ENCODE assay signal across 28 mouse cellular contexts in genomic region chr19:58625254-58625947, GRCm38 (mm10). TPM values are rescaled to one million over a fixed set of nuclear protein-coding genes. Genes with fewer than 3 reads are reported as not detected.
A peak's percentile ranks its signal among the peaks of the same experiment; 100 is the strongest.
DNase-seq lines count a peak whose midpoint lies in the region; ATAC-seq and TF ChIP-seq lines count a peak whose summit lies in the region.
"Had no signal": no experiment of that assay in that cellular context is flagged by ENCODE, and none has a peak within 500 bp of the region (broad histone marks: within the 10 kb centered on the region; RNA-seq: fewer than 3 reads in every experiment).

No protein-coding gene starts in this region.

- no peaks in the 10 kb centered on the region for H3K9me3 ChIP-seq in embryonic facial prominence, embryonic 14.5 days (ENCODE audit: control insufficient read depth, low read length)
- no peaks in the 10 kb centered on the region for H3K9me3 ChIP-seq in embryonic facial prominence, embryonic 10.5 days
- H3K9me3 ChIP-seq in intestine, embryonic 14.5 days (ENCODE audit: control insufficient read depth, low read length) = peaks cover 4% of the 10 kb centered on the region; the same call in 1 of the 2 replicates
- no peaks in the 10 kb centered on the region for H3K9me3 ChIP-seq in intestine, embryonic 16.5 days (ENCODE audit: control insufficient read depth, low read length)
- peaks cover 3% of the 10 kb centered on the region; the same call in 1 of the 2 replicates for H3K9me3 ChIP-seq in limb, embryonic 14.5 days (ENCODE audit: control insufficient read depth, low read length)
- peaks cover 3% of the 10 kb centered on the region; the same call in 1 of the 2 replicates for H3K9me3 ChIP-seq in hindbrain, embryonic 13.5 days
- H3K9me3 ChIP-seq: forebrain, embryonic 13.5 days had no signal

- no peak overlapping the region for H3K27ac ChIP-seq in embryonic facial prominence, embryonic 14.5 days (replicated peaks; ENCODE audit: low read depth, low read length)
- no peak overlapping the region for H3K27ac ChIP-seq in embryonic facial prominence, embryonic 10.5 days (replicated peaks)
- no peak overlapping the region for H3K27ac ChIP-seq in intestine, embryonic 14.5 days (ENCODE audit: low read depth)
- no peak overlapping the region for H3K27ac ChIP-seq in intestine, embryonic 16.5 days (ENCODE audit: low read length)
- H3K27ac ChIP-seq in limb, embryonic 14.5 days (replicated peaks; ENCODE audit: low read depth, low read length) = no peak overlapping the region; the same call in 1 of the 2 replicates
- no peak overlapping the region for H3K27ac ChIP-seq in hindbrain, embryonic 13.5 days
- H3K27ac ChIP-seq: forebrain, embryonic 10.5 days; forebrain, embryonic 13.5 days; hindbrain, embryonic 12.5 days; hindbrain, postnatal 0 days had no signal

- no peaks in the 10 kb centered on the region for H3K4me1 ChIP-seq in embryonic facial prominence, embryonic 14.5 days (ENCODE audit: control insufficient read depth, insufficient read depth, low read length)
- H3K4me1 ChIP-seq in embryonic facial prominence, embryonic 10.5 days = no peaks in the 10 kb centered on the region
- H3K4me1 ChIP-seq in intestine, embryonic 14.5 days (replicated peaks; ENCODE audit: control insufficient read depth, insufficient read depth, low read length) = peaks cover 8% of the 10 kb centered on the region
- no peaks in the 10 kb centered on the region for H3K4me1 ChIP-seq in intestine, embryonic 16.5 days (ENCODE audit: control insufficient read depth, insufficient read depth, low read length)
- H3K4me1 ChIP-seq in limb, embryonic 14.5 days (ENCODE audit: control insufficient read depth, insufficient read depth, low read length) = 0 out of 2 replicates have a peak, but pooled peaks cover 4% of the 10 kb centered on the region
- peaks cover 3% of the 10 kb centered on the region; the same call in 1 of the 2 replicates for H3K4me1 ChIP-seq in hindbrain, embryonic 13.5 days (replicated peaks)
- H3K4me1 ChIP-seq: forebrain, embryonic 10.5 days; forebrain, embryonic 13.5 days; hindbrain, embryonic 12.5 days had no signal

- H3K27me3 ChIP-seq in embryonic facial prominence, embryonic 14.5 days (replicated peaks; ENCODE audit: control insufficient read depth, insufficient read depth, low read length) = no peaks in the 10 kb centered on the region
- no peaks in the 10 kb centered on the region for H3K27me3 ChIP-seq in embryonic facial prominence, embryonic 10.5 days (replicated peaks; ENCODE audit: low read depth, poor library complexity, severe bottlenecking)
- H3K27me3 ChIP-seq in intestine, embryonic 14.5 days (replicated peaks; ENCODE audit: control insufficient read depth, insufficient read depth, low read length) = no peaks in the 10 kb centered on the region
- H3K27me3 ChIP-seq in intestine, embryonic 16.5 days (replicated peaks; ENCODE audit: control insufficient read depth, insufficient read depth, low read length) = no peaks in the 10 kb centered on the region
- no peaks in the 10 kb centered on the region for H3K27me3 ChIP-seq in limb, embryonic 14.5 days (ENCODE audit: control insufficient read depth, insufficient read depth, low read length)
- H3K27me3 ChIP-seq in hindbrain, embryonic 13.5 days = no peaks in the 10 kb centered on the region
- H3K27me3 ChIP-seq: CH12.LX; hindbrain, embryonic 12.5 days had no signal

- peak; percentile 84 for DNase-seq in embryonic facial prominence, embryonic 14.5 days (ENCODE audit: low spot score)
- DNase-seq in embryonic facial prominence, embryonic 10.5 days (ENCODE audit: low spot score) = no peak
- DNase-seq in intestine, embryonic 14.5 days (ENCODE audit: low spot score) = no peak
- DNase-seq in brain, embryonic 14.5 days (ENCODE audit: low read depth) = peak; percentile 5
- peak; percentile 63 for DNase-seq in limb, embryonic 14.5 days (ENCODE audit: low spot score)
- DNase-seq in thymus, postnatal 10 days (ENCODE audit: low spot score in 2 of 2) = no peak
- DNase-seq: adrenal gland, adult 2 months; adrenal gland, postnatal 14 days; B cell, adult 2 months; cerebellum, adult 11-12 months; cerebellum, adult 8-10 months; cerebellum, postnatal 10 days; cerebellum, postnatal 36 days; embryo, embryonic 11 days; gastrocnemius, postnatal 25 days; kidney, adult 11 months had no signal

- H3K4me3 ChIP-seq in embryonic facial prominence, embryonic 14.5 days (ENCODE audit: low read depth, low read length) = no peak overlapping the region
- no peak overlapping the region for H3K4me3 ChIP-seq in embryonic facial prominence, embryonic 10.5 days
- H3K4me3 ChIP-seq in intestine, embryonic 14.5 days (ENCODE audit: low read depth, low read length) = no peak overlapping the region
- H3K4me3 ChIP-seq in intestine, embryonic 16.5 days (ENCODE audit: low read length) = no peak overlapping the region
- H3K4me3 ChIP-seq in limb, embryonic 14.5 days (replicated peaks; ENCODE audit: low read length) = no peak overlapping the region
- H3K4me3 ChIP-seq in hindbrain, embryonic 13.5 days = no peak overlapping the region
- H3K4me3 ChIP-seq: forebrain, embryonic 10.5 days; forebrain, embryonic 13.5 days; hindbrain, embryonic 12.5 days had no signal

- H3K9ac ChIP-seq in embryonic facial prominence, embryonic 14.5 days (ENCODE audit: low read depth, low read length) = no peak overlapping the region
- H3K9ac ChIP-seq in intestine, embryonic 14.5 days (ENCODE audit: low read length) = no peak overlapping the region
- H3K9ac ChIP-seq in intestine, embryonic 16.5 days (ENCODE audit: low read depth, low read length) = no peak overlapping the region
- no peak overlapping the region for H3K9ac ChIP-seq in limb, embryonic 14.5 days (ENCODE audit: low read depth, low read length, severe bottlenecking)
- no peak overlapping the region for H3K9ac ChIP-seq in hindbrain, embryonic 13.5 days
- H3K9ac ChIP-seq: forebrain, embryonic 13.5 days; hindbrain, embryonic 12.5 days had no signal

- TF ChIP-seq CTCF in brain, embryonic 14.5 days (IDR thresholded peaks at IDR 0.05; ENCODE audit: borderline replicate concordance, extremely low read depth, insufficient read depth, insufficient read length) = no peak

- TF ChIP-seq POLR2A in brain, embryonic 14.5 days (IDR thresholded peaks at IDR 0.05; ENCODE audit: borderline replicate concordance, extremely low read depth, insufficient read depth, insufficient read length, poor library complexity, severe bottlenecking) = no peak
- no peak for TF ChIP-seq POLR2A in limb, embryonic 14.5 days (IDR thresholded peaks at IDR 0.05; ENCODE audit: borderline replicate concordance, extremely low read depth, insufficient read depth, insufficient read length)

- H3K4me2 ChIP-seq in embryonic facial prominence, embryonic 14.5 days (ENCODE audit: low read depth, low read length) = no peak overlapping the region
- H3K4me2 ChIP-seq in intestine, embryonic 14.5 days (ENCODE audit: low read length) = no peak overlapping the region
- H3K4me2 ChIP-seq in intestine, embryonic 16.5 days (ENCODE audit: low read depth, low read length) = no peak overlapping the region
- H3K4me2 ChIP-seq in limb, embryonic 14.5 days (replicated peaks; ENCODE audit: low read depth, low read length, severe bottlenecking) = no peak overlapping the region
- H3K4me2 ChIP-seq in hindbrain, embryonic 13.5 days = no peak overlapping the region
- H3K4me2 ChIP-seq: forebrain, embryonic 13.5 days; heart, embryonic 11.5 days; hindbrain, embryonic 12.5 days had no signal

- ATAC-seq in embryonic facial prominence, embryonic 14.5 days (ENCODE audit: low read depth) = peak; percentile 70; the same call in 1 of the 2 replicates
- peak; percentile 32; the same call in 1 of the 2 replicates for ATAC-seq in intestine, embryonic 14.5 days (replicated peaks; ENCODE audit: low FRiP score, low TSS enrichment, low read depth)
- ATAC-seq in intestine, embryonic 16.5 days = no peak
- peak; percentile 56; the same call in 1 of the 2 replicates for ATAC-seq in limb, embryonic 14.5 days (ENCODE audit: low FRiP score, low read depth)
- no peak for ATAC-seq in hindbrain, embryonic 13.5 days (ENCODE audit: low FRiP score)
- ATAC-seq: forebrain, embryonic 13.5 days; hindbrain, postnatal 0 days; inflammation-experienced regulatory T-cells, adult 6 months had no signal

- H3K36me3 ChIP-seq in embryonic facial prominence, embryonic 14.5 days (ENCODE audit: control insufficient read depth, insufficient read depth, low read length) = no peaks in the 10 kb centered on the region
- no peaks in the 10 kb centered on the region for H3K36me3 ChIP-seq in embryonic facial prominence, embryonic 10.5 days (replicated peaks)
- H3K36me3 ChIP-seq in intestine, embryonic 14.5 days (ENCODE audit: control insufficient read depth, insufficient read depth, low read length) = no peaks in the 10 kb centered on the region
- H3K36me3 ChIP-seq in intestine, embryonic 16.5 days (ENCODE audit: control insufficient read depth, insufficient read depth, low read length) = no peaks in the 10 kb centered on the region
- no peaks in the 10 kb centered on the region for H3K36me3 ChIP-seq in limb, embryonic 14.5 days (ENCODE audit: control insufficient read depth, insufficient read depth, low read length)
- H3K36me3 ChIP-seq in hindbrain, embryonic 13.5 days = no peaks in the 10 kb centered on the region
- H3K36me3 ChIP-seq: forebrain, embryonic 10.5 days; G1E; hindbrain, embryonic 12.5 days had no signal

- WGBS in embryonic facial prominence, embryonic 14.5 days = 58% methylated on average over 9 of the region's 9 CpGs
- 93% methylated on average over 9 of the region's 9 CpGs for WGBS in embryonic facial prominence, embryonic 10.5 days
- 68% methylated on average over 9 of the region's 9 CpGs for WGBS in intestine, embryonic 14.5 days
- 75% methylated on average over 9 of the region's 9 CpGs for WGBS in intestine, embryonic 16.5 days
- 69% methylated on average over 9 of the region's 9 CpGs for WGBS in limb, embryonic 14.5 days
- WGBS in hindbrain, embryonic 13.5 days = 90% methylated on average over 9 of the region's 9 CpGs

RNA-seq across cellular contexts. Expression of gene Pnlip, which starts 26.9 kb away (rescaled TPM):
- polyA plus RNA-seq in embryonic facial prominence, embryonic 14.5 days (2014; fragmentation: Nextera tagmentation; extraction: Ambion mirVana) = not detected in 2 replicates
- polyA plus RNA-seq in embryonic facial prominence, embryonic 10.5 days (2016; fragmentation: Nextera tagmentation; extraction: Ambion mirVana) = not detected in 2 replicates
- polyA plus RNA-seq in intestine, embryonic 14.5 days (2014; fragmentation: Nextera tagmentation; extraction: Ambion mirVana) = 0.23 TPM in 1 of 2 replicates, not detected in the other
- 0.36 and 0.37 TPM in 2 replicates for polyA plus RNA-seq in intestine, embryonic 16.5 days (2015; fragmentation: Nextera tagmentation; extraction: Ambion mirVana)
- polyA plus RNA-seq in brain, embryonic 14.5 days (2012; rRNA removed) = 0.10 and 0.16 TPM in 2 replicates
- 0.14 TPM in 1 of 2 replicates, not detected in the other for polyA plus RNA-seq in limb, embryonic 14.5 days (2012; rRNA removed)
- polyA plus RNA-seq in limb, embryonic 14.5 days (2014; fragmentation: Nextera tagmentation; extraction: Ambion mirVana) = not detected in 2 replicates
- polyA plus RNA-seq in hindbrain, embryonic 13.5 days (2015; fragmentation: Nextera tagmentation; extraction: Ambion mirVana) = 0.47 and 0.71 TPM in 2 replicates
- polyA plus RNA-seq: embryonic facial prominence, embryonic 11.5 days; forebrain, embryonic 10.5 days; forebrain, embryonic 13.5 days; G1E; heart, embryonic 11.5 days; heart, embryonic 14.5 days; inflammation-experienced regulatory T-cells, adult 6 months had no signal

Comparison
In these comparisons a context has a peak if more than half of its experiments do, and no peak if none do; other contexts are left out.
1. ATAC-seq: peak in embryonic facial prominence, embryonic 14.5 days (single experiment), intestine, embryonic 14.5 days (single experiment) and limb, embryonic 14.5 days (single experiment); none in intestine, embryonic 16.5 days (single experiment) and hindbrain, embryonic 13.5 days (single experiment).
2. DNase-seq: peak in embryonic facial prominence, embryonic 14.5 days (single experiment), brain, embryonic 14.5 days (single experiment) and limb, embryonic 14.5 days (single experiment); none in embryonic facial prominence, embryonic 10.5 days (single experiment), intestine, embryonic 14.5 days (single experiment) and thymus, postnatal 10 days (0 of 2).